Mouse (Mus musculus) testis, adult 2 months (tissue): ENCODE results near the gene Mrpl12. TPM values are rescaled to one million over a fixed set of nuclear protein-coding genes. Genes with fewer than 3 reads are reported as not detected.

ENCODE experiments used
- H3K27ac ChIP-seq: fragments of 200-500 bp; 2 replicates; pipeline ENCODE4 v1.5.1; 2012; ENCODE audit warnings: low read depth, low read length; ENCODE audit not compliant: control insufficient read depth, insufficient read depth
- H3K27me3 ChIP-seq: fragments of 200-500 bp; 2 replicates; pipeline ENCODE4 v1.6.1; 2012; ENCODE audit warnings: mild to moderate bottlenecking, low read length, moderate library complexity; ENCODE audit not compliant: control insufficient read depth, insufficient read depth
- H3K36me3 ChIP-seq: fragments of 200-500 bp; 2 replicates; pipeline ENCODE4 v1.6.1; 2012; ENCODE audit warnings: mild to moderate bottlenecking, low read length; ENCODE audit not compliant: control insufficient read depth, insufficient read depth
- H3K4me1 ChIP-seq: fragments of 200-500 bp; 2 replicates; pipeline ENCODE4 v1.6.1; 2012; ENCODE audit warnings: low read length; ENCODE audit not compliant: control insufficient read depth, insufficient read depth
- H3K4me3 ChIP-seq: fragments of 200-500 bp; 2 replicates; pipeline ENCODE4 v1.5.1; 2012; ENCODE audit warnings: low read depth, mild to moderate bottlenecking, low read length, moderate library complexity, mixed read lengths; ENCODE audit not compliant: control insufficient read depth
- CTCF ChIP-seq: fragments of 200-500 bp; IDR thresholded peaks from 2 replicates; pipeline ENCODE4 v1.5.1; 2012; ENCODE audit warnings: low read depth, mild to moderate bottlenecking, inconsistent platforms, low read length, moderate library complexity; ENCODE audit not compliant: control insufficient read depth, insufficient read depth, insufficient replicate concordance
- POLR2A ChIP-seq: fragments of 200-500 bp; IDR thresholded peaks from 2 replicates; pipeline ENCODE4 v1.6.1; 2012; ENCODE audit warnings: low read depth, mild to moderate bottlenecking, inconsistent platforms, low read length, moderate library complexity; ENCODE audit not compliant: control insufficient read depth
- polyA plus RNA-seq: library from polyadenylated mRNA; depleted of rRNA; stranded (reverse); fragments of >200 nt; gene quantifications from 2 replicates; pipeline ENCODE4 v1.2.3, GENCODE M21; 2012

Gene Mrpl12
- polyA plus RNA-seq, 1 experiment, result 84.6 TPM

DNA sequence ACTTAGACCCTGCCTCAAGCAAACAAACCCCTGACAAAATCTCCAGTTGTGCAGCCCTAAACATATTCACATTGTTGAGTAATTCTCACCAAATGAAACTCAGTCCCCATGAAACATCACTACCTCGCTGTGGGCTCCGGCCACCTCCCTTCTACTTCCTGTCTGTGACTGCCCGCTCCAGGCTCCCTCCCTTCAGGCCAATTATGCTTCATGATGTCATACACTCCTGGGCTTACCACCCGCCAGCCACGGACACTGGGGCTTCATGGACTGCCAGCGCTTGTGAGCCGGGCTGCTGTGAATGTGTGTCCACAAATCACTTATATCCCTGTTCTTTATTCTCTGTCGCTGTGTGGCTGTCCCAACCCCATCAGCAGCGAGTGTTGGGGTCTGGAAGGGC, 35.3 kb downstream of the Mrpl12 start:
- H3K27ac ChIP-seq, result no peak overlapping the region
- H3K27me3 ChIP-seq, result no peaks in the 10 kb centered on the region
- TF ChIP-seq POLR2A, result no peak
- no peak for TF ChIP-seq CTCF
- no peak overlapping the region for H3K4me3 ChIP-seq
- no peaks in the 10 kb centered on the region for H3K36me3 ChIP-seq
- peaks cover 8% of the 10 kb centered on the region for H3K4me1 ChIP-seq

GRCm38 (mm10) chr11:120520498-120520897, 36.1 kb downstream of the Mrpl12 start:
- no peak for TF ChIP-seq CTCF
- no peak for TF ChIP-seq POLR2A
- H3K27ac ChIP-seq, result no peak overlapping the region

GRCm38 (mm10) chr11:120520967-120521540, 36.6 kb downstream of the Mrpl12 start:
- Histone ChIP-seq H3K4me3 (no peak overlapping the region), H3K27ac (no peak overlapping the region), H3K36me3 (no peaks in the 10 kb centered on the region), H3K4me1 (peaks cover 3% of the 10 kb centered on the region; the same call in 1 of the 2 replicates), H3K27me3 (no peaks in the 10 kb centered on the region)
- TF ChIP-seq POLR2A (no peak), CTCF (no peak)

More at GRCm38 (mm10) chr11:120520498-120520897, 36.1 kb downstream of the Mrpl12 start:
- Histone ChIP-seq H3K27me3 (no peaks in the 10 kb centered on the region), H3K4me3 (no peak overlapping the region), H3K36me3 (no peaks in the 10 kb centered on the region), H3K4me1 (peaks cover 5% of the 10 kb centered on the region; the same call in 1 of the 2 replicates)

DNA sequence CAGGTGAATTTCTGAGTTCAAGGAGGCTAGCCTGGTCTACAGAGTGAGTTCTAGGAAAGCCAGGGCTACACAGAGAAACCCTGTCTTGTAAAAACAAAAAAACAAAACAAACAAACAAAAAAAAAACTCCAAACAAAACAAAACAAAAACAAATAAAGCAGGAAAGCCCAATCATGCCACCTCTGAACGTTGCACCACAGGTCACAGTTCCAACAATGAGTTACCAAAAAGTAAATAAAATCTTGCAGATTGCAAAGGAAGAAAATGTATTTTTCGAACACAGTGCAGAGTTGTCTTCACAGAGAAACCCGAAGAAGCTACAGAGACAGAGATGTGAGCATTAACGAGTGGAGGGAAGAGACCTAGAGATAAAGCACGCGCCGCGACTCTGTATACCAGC, 38.2 kb downstream of the Mrpl12 start:
- TF ChIP-seq CTCF, result no peak
- TF ChIP-seq POLR2A, result no peak
- H3K4me3 ChIP-seq, result no peak overlapping the region

DNA sequence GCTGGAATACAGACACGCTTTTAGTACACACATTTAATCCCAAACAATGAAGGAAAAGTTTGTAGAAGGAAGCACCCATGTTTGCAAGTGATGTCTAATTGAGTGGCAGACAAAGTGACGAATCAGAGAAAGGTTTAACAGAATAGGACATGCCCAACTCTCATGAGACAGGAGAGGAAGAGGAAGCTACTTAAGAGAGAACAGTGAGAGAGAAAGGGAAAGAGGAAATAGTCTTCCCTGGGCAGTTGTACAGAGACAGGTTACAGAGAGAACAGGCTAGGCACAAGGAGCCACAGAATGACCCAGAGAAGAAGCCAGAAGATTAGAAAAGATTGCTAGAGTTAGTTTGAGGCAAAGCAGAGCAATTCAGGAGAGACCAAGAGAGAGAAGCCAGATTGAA, 41.5 kb downstream of the Mrpl12 start:
- no peaks in the 10 kb centered on the region for H3K36me3 ChIP-seq
- no peak for TF ChIP-seq CTCF
- TF ChIP-seq POLR2A, result no peak
- no peaks in the 10 kb centered on the region for H3K27me3 ChIP-seq
- H3K4me3 ChIP-seq, result no peak overlapping the region
- H3K27ac ChIP-seq, result no peak overlapping the region
- peaks cover 3% of the 10 kb centered on the region for H3K4me1 ChIP-seq

More for the DNA sequence above, 38.2 kb downstream of the Mrpl12 start:
- no peaks in the 10 kb centered on the region for H3K36me3 ChIP-seq
- H3K4me1 ChIP-seq, result peaks cover 3% of the 10 kb centered on the region; the same call in 1 of the 2 replicates
- no peaks in the 10 kb centered on the region for H3K27me3 ChIP-seq
- no peak overlapping the region for H3K27ac ChIP-seq

DNA sequence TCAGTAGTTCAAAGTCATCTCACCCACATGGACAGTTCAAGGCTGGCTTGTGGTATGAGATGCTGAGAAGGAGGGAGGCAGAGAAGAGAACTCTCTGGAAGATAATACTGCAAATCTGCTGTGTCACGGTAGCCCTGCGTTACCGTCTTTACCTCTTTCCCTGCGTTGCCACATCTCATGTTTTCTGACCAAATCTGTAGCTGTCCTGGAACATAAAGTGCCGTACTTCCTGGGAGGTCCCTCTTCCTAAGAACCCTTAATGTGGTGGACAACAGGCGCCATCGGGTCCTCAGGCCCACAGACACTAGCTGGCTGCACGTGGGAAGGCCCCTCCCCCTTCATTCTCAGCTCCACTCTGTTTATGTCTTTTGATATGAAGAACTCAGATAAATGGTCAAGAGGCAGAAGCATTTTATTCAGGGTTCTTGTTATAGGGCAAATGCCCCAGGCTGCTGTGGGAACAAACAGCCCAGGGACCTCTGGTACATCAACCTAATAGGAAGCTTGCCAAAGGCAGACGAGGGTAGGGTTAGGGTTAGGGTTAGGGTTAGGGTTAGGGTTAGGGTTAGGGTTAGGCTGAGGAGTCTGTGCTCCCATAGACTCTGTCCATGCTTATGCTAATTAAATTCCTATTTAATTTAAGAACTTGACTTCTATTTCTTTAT, 43.4 kb downstream of the Mrpl12 start:
- no peaks in the 10 kb centered on the region for H3K27me3 ChIP-seq

GRCm38 (mm10) chr11:120528903-120529302, 44.5 kb downstream of the Mrpl12 start:
- H3K27ac ChIP-seq, result no peak overlapping the region

More for the DNA sequence above, 43.4 kb downstream of the Mrpl12 start:
- Histone ChIP-seq H3K4me3 (no peak overlapping the region), H3K27ac (no peak overlapping the region), H3K36me3 (no peaks in the 10 kb centered on the region), H3K4me1 (peaks cover 3% of the 10 kb centered on the region)
- TF ChIP-seq POLR2A (no peak), CTCF (no peak)

More at GRCm38 (mm10) chr11:120528903-120529302, 44.5 kb downstream of the Mrpl12 start:
- Histone ChIP-seq H3K27me3 (no peaks in the 10 kb centered on the region), H3K4me3 (no peak overlapping the region), H3K36me3 (no peaks in the 10 kb centered on the region), H3K4me1 (peaks cover 3% of the 10 kb centered on the region)
- TF ChIP-seq POLR2A (no peak), CTCF (no peak)
